Mouse (Mus musculus) heart, postnatal 0 days (tissue): ENCODE measurements around the gene Eml3.

Experiments
- CTCF ChIP-seq: IDR thresholded peaks from 2 replicates; pipeline ENCODE4 v1.5.1; 2016; ENCODE audit warnings: antibody characterized with exemption, control low read depth, low read depth
- EP300 ChIP-seq: IDR thresholded peaks from 2 replicates; pipeline ENCODE4 v1.6.1; 2016; ENCODE audit warnings: antibody characterized with exemption, low read depth

DNA sequence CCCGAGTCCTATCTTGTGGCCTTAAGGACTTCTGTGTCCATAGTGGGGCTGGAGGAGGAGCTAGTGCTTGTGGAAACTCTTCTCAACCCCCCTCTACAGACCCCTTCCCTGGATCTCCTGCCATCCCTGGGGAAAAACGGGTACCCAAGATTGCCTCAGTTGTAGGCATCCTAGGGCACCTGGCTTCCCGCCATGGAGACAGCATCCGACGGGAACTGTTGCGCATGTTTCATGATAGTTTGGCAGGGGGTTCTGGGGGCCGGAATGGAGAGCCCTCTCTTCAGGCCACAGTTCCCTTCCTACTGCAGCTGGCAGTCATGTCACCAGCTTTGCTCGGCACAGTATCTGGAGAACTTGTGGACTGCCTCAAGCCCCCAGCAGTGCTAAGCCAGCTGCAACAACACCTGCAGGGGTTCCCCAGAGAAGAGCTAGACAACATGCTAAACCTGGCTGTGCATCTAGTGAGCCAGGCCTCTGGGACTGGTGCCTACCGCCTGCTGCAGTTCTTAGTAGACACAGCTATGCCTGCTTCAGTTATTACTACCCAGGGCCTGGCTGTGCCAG lies 33.9 kb upstream of the Eml3 start:
- TF ChIP-seq CTCF = no peak
- TF ChIP-seq EP300 = no peak
